Mouse (Mus musculus) liver, embryonic 14.5 days (tissue): ENCODE data around the gene Apbb2.

Source experiments
- CTCF ChIP-seq: IDR thresholded peaks from 2 replicates; pipeline ENCODE4 v1.5.1; 2016; ENCODE audit warnings: antibody characterized with exemption, low read depth, control low read depth
- EP300 ChIP-seq: IDR thresholded peaks from 2 replicates; pipeline ENCODE4 v1.6.1; 2016; ENCODE audit warnings: antibody characterized with exemption, low read depth

GRCm38 (mm10) chr5:66413402-66413801 is 205.2 kb downstream of the Apbb2 start:
- TF ChIP-seq EP300 (no peak), CTCF (no peak)
